Mouse (Mus musculus) right cerebral cortex, postnatal 36 days (tissue): ENCODE measurements around the gene Gata1.
"Not testable (repeated sequence)": the region's sequence is repeated elsewhere in the genome, so short reads cannot be mapped to it uniquely, and the experiment has no call there.

Experiments
- DNase-seq, 2 experiments: peaks; one replicate each; pipeline ENCODE4 v3.0.0; 2022; ENCODE audit warnings: low spot score in 2 of 2, mixed read lengths in 1 of 2

Gata1 gene

GRCm38 (mm10) chrX:7966161-7966560 is 11.7 kb downstream of the Gata1 start:
- DNase-seq = no peak

DNA sequence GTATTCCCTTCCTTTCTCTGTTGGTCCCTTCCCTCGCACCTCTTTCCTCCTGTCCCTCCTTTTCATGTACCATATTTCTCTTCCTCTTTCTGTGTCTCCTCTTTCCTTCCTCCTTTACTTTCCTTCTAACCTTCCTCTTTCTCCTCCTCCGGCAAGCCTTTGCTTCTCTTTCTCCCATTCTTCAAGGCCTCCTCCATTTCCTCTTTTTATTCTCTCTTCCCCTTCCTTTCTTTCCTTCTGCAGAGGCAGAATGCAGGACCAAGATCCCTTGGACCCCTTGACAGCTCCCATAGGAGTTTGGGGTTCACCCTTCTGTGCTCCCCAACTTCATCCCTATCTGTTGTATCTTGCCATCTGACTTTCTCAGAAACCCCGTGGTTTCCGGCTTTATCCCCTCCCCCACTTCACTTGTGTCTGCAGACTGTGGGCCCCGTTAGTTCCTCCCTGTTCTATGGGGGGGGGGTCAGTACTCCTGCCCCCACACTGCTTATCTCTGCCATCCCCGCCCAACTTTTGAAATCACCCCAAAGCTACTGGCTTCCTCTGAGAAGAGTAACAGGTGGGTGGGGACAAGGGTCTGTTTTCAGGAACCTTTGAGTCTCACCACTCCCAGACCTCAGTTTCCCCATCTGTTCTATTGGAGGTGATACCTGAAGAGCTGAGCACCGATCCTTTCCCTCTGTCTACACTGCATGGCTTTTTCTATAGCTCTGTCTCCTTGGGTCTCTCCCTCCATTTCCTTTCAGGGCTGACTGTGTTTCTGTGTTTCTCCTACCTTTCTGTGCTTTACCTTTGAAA is 13.8 kb downstream of the Gata1 start:
- no peak for DNase-seq

DNA sequence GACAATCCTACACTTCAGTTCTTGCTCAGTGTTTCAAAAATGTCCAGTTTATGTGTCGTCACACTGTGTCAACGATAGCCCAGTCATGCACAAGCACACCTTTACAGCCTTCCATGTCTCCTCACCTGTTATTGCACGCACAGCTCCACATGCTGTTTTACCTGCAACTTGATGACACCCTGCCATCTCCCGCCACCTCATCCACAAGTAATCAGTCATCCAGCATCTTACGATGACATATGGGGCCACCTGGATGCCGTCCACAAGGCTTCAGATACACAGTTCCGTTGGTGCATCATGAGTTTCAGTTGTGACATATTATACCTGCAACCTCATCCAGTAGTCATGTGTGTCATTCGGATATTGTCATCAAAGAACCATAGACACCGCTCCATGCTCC is 19.0 kb downstream of the Gata1 start:
- no peak for DNase-seq

DNA sequence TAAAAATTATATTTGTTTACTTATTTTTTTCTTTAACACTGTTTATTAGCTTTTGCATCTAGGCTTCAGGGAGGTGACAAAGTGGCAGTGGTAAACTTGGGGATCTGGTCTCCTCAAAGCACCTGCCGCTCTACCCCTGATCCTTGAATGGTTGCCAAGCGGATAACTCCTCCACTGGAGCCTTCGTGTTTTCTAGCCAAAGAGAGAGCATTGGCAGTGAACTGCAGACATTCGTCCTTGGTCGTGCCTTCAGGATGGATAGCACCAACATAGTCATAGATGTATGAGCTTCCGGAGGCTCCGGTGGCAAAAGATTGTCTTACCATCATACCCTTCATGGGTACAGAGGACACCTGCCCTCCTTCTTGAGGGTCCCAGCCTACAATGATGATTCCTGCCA is 27.8 kb downstream of the Gata1 start:
- no peak for DNase-seq

DNA sequence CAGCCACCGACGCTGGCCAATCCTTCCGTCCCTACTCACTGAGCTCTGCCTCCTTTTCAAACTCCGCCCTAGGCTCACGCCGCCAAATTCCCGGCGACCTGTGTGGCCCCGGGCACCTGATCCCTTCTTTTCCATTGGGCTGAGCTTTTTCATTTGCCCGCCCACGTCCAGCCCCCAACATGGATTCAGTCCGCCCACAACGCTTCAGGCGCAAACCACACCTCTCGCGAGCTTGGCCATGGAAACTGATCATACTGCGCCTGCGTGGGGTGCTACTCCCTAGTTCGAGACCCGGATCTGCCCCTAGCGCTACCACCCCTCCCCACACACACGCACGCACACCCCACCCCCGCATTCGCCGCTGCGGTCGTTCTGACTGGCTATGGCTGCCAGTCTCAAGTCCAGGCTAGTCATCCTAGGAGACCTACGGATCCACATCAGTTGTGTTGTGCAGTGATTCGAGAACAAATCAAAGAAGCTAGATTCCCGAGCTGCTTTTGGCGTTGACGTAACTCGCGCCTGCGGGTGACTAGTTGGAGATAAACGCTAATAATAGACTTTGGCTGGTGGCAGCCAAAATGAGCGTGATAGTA is 29.9 kb downstream of the Gata1 start:
- peak; percentile 93 to 94 for DNase-seq

- DNase-seq = no peak
Measured at GRCm38 (mm10) chrX:7947108-7947899, 30.6 kb downstream of the Gata1 start, which contains the start of gene Hdac6. Hdac6 (minus strand) TSS chrX:7947889.

GRCm38 (mm10) chrX:7945618-7946017 is 32.3 kb downstream of the Gata1 start:
- DNase-seq = no peak

DNA sequence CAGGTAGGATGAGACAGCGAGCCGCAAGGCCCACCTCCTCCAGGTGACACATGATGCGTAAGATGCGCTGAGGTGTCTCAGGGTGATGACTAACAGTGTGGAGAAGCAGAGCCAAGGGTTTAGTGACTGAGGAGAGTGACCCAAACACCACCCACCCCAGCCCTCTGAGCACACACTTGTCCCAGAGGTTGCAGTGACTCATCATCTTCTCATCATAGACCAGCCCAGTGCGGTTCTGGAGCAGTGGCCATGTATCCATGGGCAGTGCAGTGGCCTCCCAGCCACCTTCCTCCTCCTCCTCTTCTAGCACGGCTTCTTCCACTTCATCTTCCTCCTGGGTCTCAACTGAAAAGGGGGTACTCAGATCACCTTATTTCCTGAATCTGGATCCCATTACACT is 40.2 kb downstream of the Gata1 start:
- DNase-seq = no peak

DNA sequence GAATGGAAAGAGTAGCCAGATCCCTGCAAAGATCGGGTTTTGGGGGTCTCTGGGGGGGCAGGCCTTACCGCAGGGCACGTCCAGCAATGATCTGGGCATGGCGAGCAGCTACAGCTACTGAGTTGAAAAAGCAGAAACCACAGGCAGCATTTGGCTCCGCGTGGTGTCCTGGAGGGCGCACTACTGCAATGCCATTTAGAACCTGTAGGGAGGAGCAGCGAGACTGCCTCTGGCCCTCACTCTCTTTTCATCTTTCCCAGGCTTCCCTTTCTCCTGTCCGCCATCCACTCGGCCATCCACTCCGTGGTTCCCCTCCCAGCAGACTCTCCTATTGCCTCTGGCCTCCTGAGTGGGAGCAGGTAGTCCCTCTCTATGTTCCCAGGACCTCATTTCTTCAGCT is 41.0 kb downstream of the Gata1 start:
- DNase-seq = no peak

- DNase-seq = no peak
Measured at GRCm38 (mm10) chrX:7928270-7928790, 49.5 kb downstream of the Gata1 start, which contains the start of gene Eras. Eras (minus strand) TSS chrX:7928607.

DNA sequence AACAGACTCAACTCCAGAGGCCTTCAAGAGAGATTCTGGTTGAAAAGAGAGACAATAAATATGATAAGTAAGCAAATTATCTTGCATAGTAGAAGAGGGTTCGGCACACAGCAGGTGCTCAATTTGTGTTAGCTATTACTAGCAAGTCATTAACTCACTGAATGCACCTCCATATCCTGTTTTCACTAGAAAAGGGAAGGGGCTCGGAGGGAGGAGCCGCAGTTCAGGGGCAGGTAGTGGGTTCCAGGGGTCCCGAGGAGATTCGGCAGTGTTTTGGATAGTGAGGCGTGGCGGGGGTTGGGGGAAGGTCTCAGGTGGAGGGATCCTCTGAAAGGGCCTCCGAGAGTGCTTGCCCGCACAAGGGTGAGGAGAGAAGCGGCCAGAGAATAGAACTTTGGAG is 50.8 kb downstream of the Gata1 start:
- DNase-seq = no peak

GRCm38 (mm10) chrX:7926266-7926665 is 51.6 kb downstream of the Gata1 start:
- DNase-seq = no peak

DNA sequence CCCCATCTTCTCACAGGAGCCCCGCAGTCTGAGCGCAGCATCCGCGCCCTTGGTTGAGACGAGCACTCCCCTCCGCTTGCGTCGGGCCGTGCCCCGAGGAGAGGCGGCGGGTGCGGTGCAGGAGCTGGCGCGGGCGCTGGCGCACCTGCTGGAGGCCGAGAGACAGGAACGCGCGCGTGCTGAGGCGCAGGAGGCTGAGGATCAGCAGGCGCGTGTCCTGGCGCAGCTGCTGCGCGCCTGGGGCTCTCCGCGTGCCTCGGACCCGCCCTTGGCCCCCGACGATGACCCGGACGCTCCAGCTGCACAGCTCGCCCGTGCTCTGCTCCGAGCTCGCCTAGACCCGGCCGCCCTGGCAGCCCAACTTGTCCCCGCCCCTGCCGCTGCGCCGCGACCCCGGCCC is 55.8 kb downstream of the Gata1 start:
- DNase-seq = no peak

- DNase-seq = peak; percentile 41 to 48
Measured at GRCm38 (mm10) chrX:7919601-7920383, 58.1 kb downstream of the Gata1 start, which contains the start of gene Pcsk1n. Pcsk1n (plus strand) TSS chrX:7919822.

DNA sequence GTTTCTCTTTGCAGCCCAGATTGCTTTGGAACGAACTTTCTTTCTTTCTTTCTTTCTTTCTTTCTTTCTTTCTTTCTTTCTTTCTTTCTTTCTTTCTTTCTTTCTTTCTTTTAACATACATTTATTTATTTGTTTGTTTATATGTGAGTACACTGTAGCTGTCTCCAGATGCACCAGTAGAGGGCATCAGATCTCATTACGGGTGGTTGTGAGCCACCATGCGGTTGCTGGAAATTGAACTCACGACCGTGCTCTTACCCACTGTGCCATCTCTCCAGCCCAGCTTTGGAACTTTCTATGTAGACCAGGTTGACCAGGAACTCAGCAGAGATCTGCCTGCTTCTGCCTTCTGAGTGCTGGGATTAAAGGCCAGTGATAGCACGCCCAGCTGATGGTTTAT is 59.9 kb downstream of the Gata1 start:
- DNase-seq = not testable (repeated sequence)

GRCm38 (mm10) chrX:7915669-7916068 is 62.2 kb downstream of the Gata1 start:
- DNase-seq = not testable (repeated sequence)

- no peak for DNase-seq
Measured at GRCm38 (mm10) chrX:7910473-7910872, 67.4 kb downstream of the Gata1 start.
